Mouse (Mus musculus) embryonic fibroblast, embryonic 13.5 days (primary cell): Measurements from ENCODE around the gene Ric3. TPM values are rescaled to one million over a fixed set of nuclear protein-coding genes. Genes with fewer than 3 reads are reported as not detected.
A peak's percentile ranks its signal among the peaks of the same experiment; 100 is the strongest.

Experiments used
- H3K27ac ChIP-seq: 2 replicates; pipeline ENCODE4 v1.5.1; 2012; ENCODE audit warnings: low read length, control low read depth, inconsistent platforms; ENCODE audit not compliant: insufficient read depth
- H3K4me1 ChIP-seq: 2 replicates; pipeline ENCODE4 v1.6.1; 2011; ENCODE audit warnings: low read length; ENCODE audit not compliant: control insufficient read depth, insufficient read depth
- H3K4me3 ChIP-seq: 2 replicates; pipeline ENCODE4 v1.5.1; 2011; ENCODE audit warnings: mild to moderate bottlenecking, control low read depth, low read length; ENCODE audit not compliant: insufficient read depth
- CTCF ChIP-seq: IDR thresholded peaks from 2 replicates; pipeline ENCODE4 v1.5.1; 2011; ENCODE audit warnings: mild to moderate bottlenecking, control low read depth, low read length, moderate library complexity, borderline replicate concordance; ENCODE audit not compliant: insufficient read depth
- POLR2A ChIP-seq: IDR thresholded peaks from 2 replicates; pipeline ENCODE4 v1.6.1; 2011; ENCODE audit warnings: low read depth, mild to moderate bottlenecking, control low read depth, low read length, moderate library complexity
- polyA plus RNA-seq: library from polyadenylated mRNA; stranded (reverse); fragments of >200 nt; gene quantifications from 2 replicates; pipeline ENCODE4 v1.2.4, GENCODE M21; 2011; ENCODE audit warnings: low read depth; ENCODE audit not compliant: missing spikeins, insufficient read length

Ric3 gene
- polyA plus RNA-seq, 1 experiment = 0.93 TPM

DNA sequence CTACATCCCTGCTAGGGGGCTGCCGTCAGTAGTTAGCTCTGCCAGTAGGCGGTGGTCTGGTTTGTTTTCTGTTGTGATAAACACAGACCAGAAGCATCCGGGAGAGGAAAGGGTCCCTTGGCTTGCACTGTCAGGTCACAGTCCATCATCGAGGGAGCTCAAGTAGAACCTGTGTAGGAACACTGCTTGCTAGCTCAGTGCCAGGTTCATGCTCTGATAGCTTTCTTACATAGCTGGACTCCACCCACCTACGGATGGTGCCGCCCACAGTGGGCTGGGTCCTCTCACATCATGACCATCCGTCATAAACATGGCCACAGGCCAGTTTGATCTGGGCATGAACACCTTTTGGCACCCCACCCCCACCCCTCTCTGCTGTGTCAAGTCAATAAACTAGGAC lies 57.4 kb downstream of the Ric3 start:
- TF ChIP-seq POLR2A = no peak
- no peak for TF ChIP-seq CTCF
- Histone ChIP-seq H3K4me3 (no peak overlapping the region), H3K4me1 (no peaks in the 10 kb centered on the region), H3K27ac (no peak overlapping the region)

DNA sequence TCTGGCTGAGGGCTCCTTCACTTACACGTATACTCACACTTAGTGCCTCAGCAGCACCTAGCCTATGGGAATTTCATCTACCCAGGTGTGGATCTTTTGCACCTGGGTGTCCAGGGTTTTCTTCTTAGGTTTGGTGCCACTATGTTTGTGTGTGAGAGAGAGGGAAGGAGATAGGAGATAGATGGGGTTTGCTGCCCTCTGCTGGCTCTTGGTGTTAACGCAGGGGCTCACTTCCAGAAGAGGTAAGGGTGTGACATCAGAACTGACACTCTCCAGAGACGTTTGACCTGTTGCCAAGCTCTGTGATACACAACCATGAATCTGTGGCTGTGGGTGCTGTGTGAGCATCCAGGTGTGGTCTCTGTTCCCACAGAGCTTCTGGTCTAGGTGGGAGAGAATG lies 61.7 kb downstream of the Ric3 start:
- TF ChIP-seq POLR2A (no peak), CTCF (peak; percentile 44; the same call in 1 of the 2 replicates)
- H3K27ac ChIP-seq = no peak overlapping the region
- H3K4me3 ChIP-seq = no peak overlapping the region
- no peaks in the 10 kb centered on the region for H3K4me1 ChIP-seq

DNA sequence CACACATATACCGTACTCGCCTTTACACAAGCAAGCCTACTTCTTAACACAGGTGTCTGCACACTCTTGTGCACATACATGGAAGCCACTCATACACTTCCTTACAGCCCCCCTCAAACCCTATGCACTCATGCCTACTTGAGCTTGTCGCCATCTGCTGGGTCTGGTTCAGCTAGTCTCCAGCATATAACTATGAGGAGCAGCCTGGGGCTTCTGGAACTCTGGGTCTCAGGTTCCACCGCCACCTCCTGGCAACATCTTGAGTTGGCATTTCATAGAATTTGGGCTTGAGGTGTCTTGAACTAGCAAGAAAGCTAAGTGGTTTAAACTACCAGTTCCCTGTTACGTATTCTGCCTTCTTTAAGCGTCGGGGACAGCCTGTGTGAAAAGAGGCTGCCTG lies 63.9 kb downstream of the Ric3 start:
- Histone ChIP-seq H3K4me3 (no peak overlapping the region), H3K27ac (no peak overlapping the region), H3K4me1 (no peaks in the 10 kb centered on the region)
- TF ChIP-seq POLR2A = no peak
- no peak for TF ChIP-seq CTCF

DNA sequence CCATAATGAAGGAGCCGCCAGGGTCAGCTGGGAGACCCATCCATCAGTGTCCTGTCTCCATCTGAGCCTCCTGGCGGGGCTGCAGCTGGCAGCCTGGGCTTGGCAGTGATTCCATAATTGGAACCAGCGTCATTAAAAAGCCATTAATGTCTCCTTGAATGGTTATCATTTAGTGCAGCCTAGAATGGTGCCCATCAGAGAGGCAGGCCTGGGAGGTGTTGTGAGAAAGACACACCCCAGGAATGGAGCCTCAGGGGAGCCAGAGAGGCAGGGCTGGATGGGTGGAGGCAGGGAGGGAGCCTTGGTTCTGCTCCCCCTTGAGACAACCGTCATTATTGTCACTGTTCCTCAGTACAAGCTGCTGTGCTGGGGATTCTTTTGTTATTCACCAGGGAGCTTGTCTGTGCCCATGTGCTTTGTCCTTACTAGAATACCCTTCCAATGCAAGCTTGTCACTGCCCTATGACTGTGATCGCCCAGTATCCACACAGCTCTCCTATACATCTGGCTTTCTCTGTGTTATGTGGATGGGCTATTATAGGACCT lies 66.7 kb downstream of the Ric3 start:
- Histone ChIP-seq H3K27ac (no peak overlapping the region), H3K4me1 (no peaks in the 10 kb centered on the region), H3K4me3 (no peak overlapping the region)
- TF ChIP-seq CTCF = no peak
- no peak for TF ChIP-seq POLR2A

DNA sequence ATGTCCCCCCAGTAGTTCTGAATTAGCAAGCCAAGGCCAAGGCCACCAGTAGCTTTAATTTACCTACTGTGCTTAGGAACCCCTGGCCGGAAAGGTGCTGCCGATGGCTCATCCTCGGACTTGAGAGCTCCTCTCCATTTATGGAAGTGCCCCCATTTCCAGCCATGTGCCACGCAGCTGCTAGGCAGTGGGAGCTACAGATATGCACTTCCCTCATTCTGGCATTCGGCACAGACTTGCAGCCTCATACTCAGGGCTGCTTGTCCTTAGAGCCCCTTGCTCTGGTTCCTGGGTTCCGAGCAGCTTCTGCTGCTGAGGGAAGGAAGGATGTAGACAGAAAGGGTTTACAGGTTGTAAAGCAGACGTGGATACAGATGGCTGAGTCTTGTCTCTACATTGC lies 68.3 kb downstream of the Ric3 start:
- Histone ChIP-seq H3K4me3 (no peak overlapping the region), H3K27ac (no peak overlapping the region), H3K4me1 (no peaks in the 10 kb centered on the region)
- TF ChIP-seq POLR2A (no peak), CTCF (no peak)

DNA sequence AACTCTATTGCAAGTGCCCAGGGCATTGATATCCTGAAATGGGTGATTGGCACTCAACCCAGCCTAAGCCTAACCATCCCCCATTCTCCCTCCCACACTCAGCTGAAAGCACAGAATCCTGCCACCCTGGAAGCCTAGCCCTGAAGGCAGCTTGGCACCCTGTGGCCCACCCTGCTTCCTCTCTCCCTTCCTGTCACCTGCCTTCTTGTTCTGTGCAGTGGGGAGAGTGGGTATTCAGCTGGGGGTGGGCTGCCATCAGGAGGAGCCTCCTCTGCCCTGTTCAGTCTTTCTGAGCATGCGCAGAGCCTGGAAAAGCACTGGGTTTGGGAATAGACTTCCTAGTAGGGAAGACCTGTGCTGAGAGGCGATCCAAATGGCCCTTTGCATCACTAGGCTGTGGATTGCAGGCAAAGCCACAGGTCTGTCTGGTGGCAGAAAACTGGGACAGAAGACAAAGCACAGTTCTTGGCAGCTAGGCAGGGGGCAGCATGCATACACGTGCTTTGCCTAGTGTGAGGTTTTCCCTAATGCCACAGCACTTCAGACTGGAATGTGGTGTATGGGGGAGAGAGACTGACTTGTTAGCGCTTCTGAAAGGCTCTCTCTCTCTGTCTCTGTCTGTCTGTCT lies 70.0 kb downstream of the Ric3 start:
- H3K4me3 ChIP-seq = no peak overlapping the region
- H3K4me1 ChIP-seq = no peaks in the 10 kb centered on the region
- TF ChIP-seq POLR2A (no peak), CTCF (no peak)
- H3K27ac ChIP-seq = no peak overlapping the region

DNA sequence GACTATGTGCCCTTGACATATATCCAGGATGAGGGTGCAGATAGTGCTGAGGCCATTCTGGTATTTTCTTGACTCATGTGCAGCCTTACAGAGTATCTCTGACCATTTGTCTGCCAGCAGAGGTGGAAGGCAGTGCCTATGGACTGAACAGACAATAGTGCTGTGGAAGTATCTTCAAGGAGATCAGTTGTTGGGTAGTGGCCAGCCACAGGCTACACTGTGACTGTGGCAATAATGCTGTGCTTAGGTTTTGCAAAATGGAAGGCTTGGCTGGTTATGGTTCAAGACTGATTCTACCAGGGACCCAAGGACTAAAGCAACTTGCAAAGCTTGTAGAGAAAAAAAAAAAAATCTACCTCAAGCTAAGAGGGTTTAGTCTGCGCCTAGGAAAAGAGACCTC lies 70.6 kb downstream of the Ric3 start:
- Histone ChIP-seq H3K4me3 (no peak overlapping the region), H3K27ac (no peak overlapping the region), H3K4me1 (no peaks in the 10 kb centered on the region)
- TF ChIP-seq POLR2A (no peak), CTCF (no peak)

DNA sequence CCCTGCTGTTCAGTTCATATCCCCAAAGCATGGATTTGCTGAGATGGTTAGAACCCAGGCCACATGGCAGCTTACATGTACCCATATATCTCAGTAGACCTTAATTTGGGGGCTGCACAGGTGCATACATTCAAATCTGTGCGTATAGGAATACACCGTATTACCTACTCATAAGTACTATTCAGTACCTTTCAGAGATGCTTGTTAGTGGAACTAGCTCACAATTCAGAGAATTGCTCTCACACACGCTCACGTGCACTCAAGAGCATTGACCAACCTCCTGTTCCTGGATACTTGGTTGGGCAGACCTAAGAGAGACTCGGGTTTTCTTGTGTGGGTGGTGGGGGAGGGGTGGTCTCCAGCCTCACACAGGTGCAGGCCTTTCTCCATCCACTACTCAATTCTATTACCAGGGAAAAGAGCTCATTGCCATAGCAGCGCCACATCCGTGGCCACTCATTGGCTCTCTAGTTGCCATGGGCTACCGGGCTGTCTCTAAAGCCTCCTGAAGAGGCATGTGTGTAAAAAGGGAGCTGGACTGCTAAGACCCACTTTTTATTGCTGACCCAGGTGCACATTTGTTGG lies 71.4 kb downstream of the Ric3 start:
- Histone ChIP-seq H3K4me1 (no peaks in the 10 kb centered on the region), H3K4me3 (no peak overlapping the region), H3K27ac (no peak overlapping the region)
- no peak for TF ChIP-seq POLR2A

DNA sequence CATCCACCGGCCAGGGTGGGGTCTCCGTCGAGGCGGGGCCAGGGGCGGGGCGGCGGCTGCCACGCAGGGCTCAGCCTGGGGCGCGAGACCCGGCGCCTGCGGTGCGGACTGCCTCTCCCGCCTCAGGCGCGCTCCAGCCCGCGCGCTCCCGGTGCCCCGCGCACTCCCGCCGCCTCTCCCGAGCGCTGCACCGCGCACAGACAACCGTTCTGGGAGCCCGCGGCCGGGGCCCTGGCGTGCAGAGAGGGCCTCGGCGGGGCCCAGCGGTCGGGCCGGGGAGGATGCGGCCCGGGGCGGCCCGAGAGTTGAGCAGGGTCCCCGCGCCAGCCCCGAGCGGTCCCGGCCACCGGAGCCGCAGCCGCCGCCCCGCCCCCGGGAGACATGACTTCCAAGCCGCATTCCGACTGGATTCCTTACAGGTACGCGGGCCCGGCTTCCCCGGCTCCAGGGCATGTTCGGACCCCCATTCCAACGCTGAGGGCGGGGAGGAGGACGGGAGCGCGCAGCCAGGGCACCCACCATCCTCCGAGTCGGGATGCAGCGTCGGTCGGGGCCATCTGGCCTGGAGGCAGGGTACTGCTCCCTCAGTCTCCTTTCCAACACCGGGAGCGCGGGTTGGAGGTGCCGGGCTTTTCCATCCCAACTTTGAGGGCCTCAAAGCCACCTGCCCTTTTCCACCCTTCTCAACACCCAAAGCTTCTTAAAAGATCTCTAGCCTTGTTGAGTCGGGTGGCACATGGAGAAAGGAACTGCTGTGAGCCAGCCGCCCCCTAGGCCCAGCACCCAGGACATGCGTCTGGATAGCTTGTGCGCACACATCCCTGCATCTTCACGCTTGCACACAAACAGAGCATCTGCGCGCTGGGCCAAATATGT lies 72.2 kb downstream of the Ric3 start:
- TF ChIP-seq CTCF = no peak
- H3K4me3 ChIP-seq = peak overlapping the region; percentile 34
- no peaks in the 10 kb centered on the region for H3K4me1 ChIP-seq
- no peak overlapping the region for H3K27ac ChIP-seq

DNA sequence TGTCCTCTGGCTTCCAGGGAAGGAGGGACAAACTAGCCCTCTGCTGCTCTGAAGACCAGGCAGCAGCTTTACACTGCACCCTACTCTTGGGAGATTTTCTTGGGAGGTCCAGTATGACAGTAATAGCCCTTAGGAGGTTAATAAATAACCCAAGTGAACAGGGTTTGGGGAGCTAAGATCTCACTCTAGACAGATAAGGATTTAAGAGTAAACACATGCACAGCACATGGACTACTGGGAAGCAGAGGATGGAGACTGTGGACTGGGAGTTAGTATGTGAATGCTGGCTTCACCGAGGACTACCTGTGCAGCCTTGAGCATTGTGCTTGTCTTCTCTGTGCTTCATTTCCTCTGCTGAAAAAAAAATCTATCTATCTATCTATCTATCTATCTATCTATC lies 73.9 kb downstream of the Ric3 start:
- Histone ChIP-seq H3K27ac (no peak overlapping the region), H3K4me1 (no peaks in the 10 kb centered on the region), H3K4me3 (no peak overlapping the region)
- TF ChIP-seq CTCF = no peak
- no peak for TF ChIP-seq POLR2A
